Mouse (Mus musculus) intestine, postnatal 0 days (tissue): ENCODE data around the gene Mrap. TPM values are rescaled to one million over a fixed set of nuclear protein-coding genes. Genes with fewer than 3 reads are reported as not detected.
A peak's percentile ranks its signal among the peaks of the same experiment; 100 is the strongest.

Source experiments
- ATAC-seq: fragments of 200-750 bp; cut with Nextera tagmentation; 2 replicates; pipeline ENCODE4 v1.8.0; 2017; ENCODE audit warnings: mild to moderate bottlenecking, moderate TSS enrichment, moderate library complexity
- H3K27ac ChIP-seq: fragments of 300-500 bp; sonication (generic); 2 replicates; pipeline ENCODE4 v1.5.1; 2014; ENCODE audit warnings: mild to moderate bottlenecking, low read depth, low read length, moderate library complexity
- H3K27me3 ChIP-seq: fragments of 300-500 bp; sonication (generic); replicated peaks from 2 replicates; pipeline ENCODE4 v1.6.1; 2014; ENCODE audit warnings: low read length, mixed read lengths; ENCODE audit not compliant: control insufficient read depth, insufficient read depth
- H3K36me3 ChIP-seq: fragments of 300-500 bp; sonication (generic); 2 replicates; pipeline ENCODE4 v1.6.1; 2014; ENCODE audit warnings: mild to moderate bottlenecking, moderate library complexity; ENCODE audit not compliant: control insufficient read depth, insufficient read depth
- H3K4me1 ChIP-seq: fragments of 300-500 bp; sonication (generic); replicated peaks from 2 replicates; pipeline ENCODE4 v1.6.1; 2014; ENCODE audit warnings: antibody characterized with exemption, low read length, mixed read lengths; ENCODE audit not compliant: control insufficient read depth, insufficient read depth
- H3K4me2 ChIP-seq: fragments of 300-500 bp; sonication (generic); replicated peaks from 2 replicates; pipeline ENCODE4 v1.6.1; 2014; ENCODE audit warnings: low read depth, mild to moderate bottlenecking, moderate library complexity
- H3K4me3 ChIP-seq: fragments of 300-500 bp; sonication (generic); 2 replicates; pipeline ENCODE4 v1.5.1; 2014; ENCODE audit warnings: low read depth, low read length
- H3K9ac ChIP-seq: fragments of 300-500 bp; sonication (generic); 2 replicates; pipeline ENCODE4 v1.6.1; 2014; ENCODE audit warnings: mild to moderate bottlenecking, low read depth, low read length
- H3K9me3 ChIP-seq: fragments of 300-500 bp; sonication (generic); 2 replicates; pipeline ENCODE4 v1.6.1; 2016; ENCODE audit warnings: mixed run types; ENCODE audit not compliant: control insufficient read depth
- CTCF ChIP-seq: sonication (generic); IDR thresholded peaks from 2 replicates; pipeline ENCODE4 v1.5.1; 2016; ENCODE audit warnings: low read depth, mild to moderate bottlenecking, control low read depth, antibody characterized with exemption, moderate library complexity
- WGBS: fragments of 180-500 bp; shearing (Covaris S2); extraction: QIAGEN DNeasy Blood & Tissue Kit; methylation state at CpG from one replicate; pipeline ENCODE4 v1.1.7; 2014; 5-methylcytosine and 5-hydroxymethylcytosine counted together
- polyA plus RNA-seq: library from polyadenylated mRNA; unstranded; fragments of >200 nt; fragmentation: Nextera tagmentation; extraction: Ambion mirVana; gene quantifications from 2 replicates; pipeline ENCODE4 v1.2.1, GENCODE M21; 2015

The Mrap gene
- polyA plus RNA-seq, 1 experiment from 2014 or later, result not detected

DNA sequence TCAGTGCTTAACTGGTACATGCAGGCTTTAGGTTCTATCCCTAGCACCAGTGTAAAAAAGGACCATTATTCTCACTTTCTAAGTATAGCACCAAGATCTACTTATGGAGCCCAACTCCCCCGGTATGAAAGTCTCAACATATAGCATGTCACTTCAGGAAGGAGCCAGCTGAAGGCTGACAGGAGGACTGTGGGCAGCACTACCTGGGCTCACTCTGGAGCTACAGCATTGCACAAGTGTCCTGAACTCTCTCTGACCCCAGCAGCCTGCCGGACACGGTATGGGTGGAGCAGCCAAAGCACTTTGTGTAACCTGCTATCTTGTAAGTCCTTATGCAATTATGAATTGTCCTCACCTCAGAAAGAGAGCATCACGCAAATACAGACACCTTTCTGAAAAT, 47.2 kb downstream of the Mrap start:
- Histone ChIP-seq H3K4me3 (no peak overlapping the region), H3K27ac (no peak overlapping the region), H3K36me3 (peaks cover 69% of the 10 kb centered on the region), H3K27me3 (no peaks in the 10 kb centered on the region), H3K4me1 (no peaks in the 10 kb centered on the region), H3K9me3 (no peaks in the 10 kb centered on the region), H3K9ac (no peak overlapping the region), H3K4me2 (no peak overlapping the region)
- 50% methylated on average over 4 of the region's 4 CpGs for WGBS
- no peak for ATAC-seq
- no peak for TF ChIP-seq CTCF

DNA sequence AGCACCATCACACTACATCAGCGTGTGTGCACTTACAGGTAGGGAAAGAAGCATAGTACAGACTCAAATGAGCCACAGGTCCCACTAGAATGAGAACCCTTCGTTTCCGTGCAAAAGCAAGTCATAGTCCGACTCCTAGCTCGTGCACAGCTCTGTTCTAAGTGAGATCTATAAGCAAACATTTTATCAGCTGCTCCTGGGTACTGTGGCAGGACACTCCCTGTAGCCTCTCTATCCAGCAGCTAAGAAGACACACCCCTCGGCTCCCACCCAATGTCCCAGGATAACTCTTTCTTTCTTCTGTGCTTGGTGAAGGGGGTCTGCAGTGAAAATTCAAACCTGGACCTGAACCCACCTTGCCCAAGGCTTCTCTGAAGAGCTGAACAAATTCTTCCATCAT, 50.6 kb downstream of the Mrap start:
- no peak overlapping the region for H3K9ac ChIP-seq
- no peak for ATAC-seq
- 81% methylated on average over 6 of the region's 6 CpGs for WGBS
- no peak overlapping the region for H3K4me2 ChIP-seq
- H3K4me1 ChIP-seq, result no peaks in the 10 kb centered on the region
- no peak overlapping the region for H3K4me3 ChIP-seq
- peaks cover 74% of the 10 kb centered on the region for H3K36me3 ChIP-seq
- no peak overlapping the region for H3K27ac ChIP-seq
- H3K27me3 ChIP-seq, result no peaks in the 10 kb centered on the region
- H3K9me3 ChIP-seq, result no peaks in the 10 kb centered on the region
- TF ChIP-seq CTCF, result no peak

DNA sequence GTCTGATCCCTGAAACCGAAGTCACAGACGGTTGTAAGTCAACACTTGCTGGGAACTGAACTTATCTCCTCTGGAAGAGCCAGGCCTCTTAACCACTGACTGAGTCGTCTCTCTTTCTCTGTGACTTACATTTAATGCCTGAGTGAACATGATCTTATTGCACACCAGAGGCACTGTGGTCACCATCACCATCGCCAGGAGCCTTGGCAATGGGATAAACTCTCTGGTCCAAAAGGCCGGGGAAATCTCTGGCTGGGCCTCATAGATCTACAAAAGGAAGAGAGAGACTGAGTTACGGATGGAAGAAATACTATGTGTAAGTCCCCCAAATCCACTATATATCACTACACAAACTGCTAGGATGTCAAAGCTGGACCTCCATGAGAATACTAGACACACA, 52.9 kb downstream of the Mrap start:
- ATAC-seq, result no peak
- no peak for TF ChIP-seq CTCF
- no peaks in the 10 kb centered on the region for H3K4me1 ChIP-seq
- no peaks in the 10 kb centered on the region for H3K27me3 ChIP-seq
- H3K4me3 ChIP-seq, result no peak overlapping the region
- H3K36me3 ChIP-seq, result peaks cover 80% of the 10 kb centered on the region
- no peak overlapping the region for H3K4me2 ChIP-seq
- H3K27ac ChIP-seq, result no peak overlapping the region
- no peaks in the 10 kb centered on the region for H3K9me3 ChIP-seq
- WGBS, result 91% methylated on average over 6 of the region's 6 CpGs
- no peak overlapping the region for H3K9ac ChIP-seq

DNA sequence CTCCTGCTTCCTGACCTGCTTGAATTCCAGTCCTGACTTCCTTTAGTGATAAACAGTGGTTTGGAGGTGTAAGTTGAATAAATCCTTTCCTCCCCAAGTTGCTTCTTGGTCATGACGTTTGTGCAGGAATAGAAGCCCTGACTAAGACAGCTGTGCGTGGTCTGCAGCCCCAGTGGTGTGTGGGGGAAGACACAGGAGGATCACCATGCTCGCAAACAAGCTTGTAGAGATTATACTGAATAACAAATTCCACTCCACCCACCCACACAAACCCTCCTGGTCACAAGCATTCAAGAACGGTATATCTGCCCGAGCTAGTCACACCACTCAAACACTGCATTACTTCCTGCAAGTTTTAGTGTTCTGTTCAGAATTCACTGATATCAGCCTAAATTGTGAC, 54.1 kb downstream of the Mrap start:
- Histone ChIP-seq H3K4me2 (no peak overlapping the region), H3K36me3 (peaks cover 70% of the 10 kb centered on the region)
- ATAC-seq, result no peak

DNA sequence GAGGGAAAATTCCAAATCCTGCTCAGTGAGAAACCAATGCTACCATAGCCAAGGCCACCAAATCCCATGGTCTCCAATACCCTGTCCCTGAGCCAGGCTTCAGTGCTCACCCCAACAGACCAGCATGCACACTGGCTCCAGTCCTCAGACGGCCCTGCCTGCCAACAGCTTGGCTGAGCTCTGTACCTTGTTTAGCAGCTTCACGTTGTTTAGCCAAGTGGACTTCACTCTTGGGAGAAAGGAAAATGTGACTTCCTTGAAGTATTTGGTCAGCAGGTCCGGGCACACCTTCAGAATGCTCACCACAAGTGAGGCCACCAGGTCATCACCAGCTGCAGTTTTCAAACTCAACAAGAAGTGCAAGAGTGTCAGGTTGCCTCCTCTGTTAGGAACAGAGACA, 54.5 kb downstream of the Mrap start:
- TF ChIP-seq CTCF, result no peak
- Histone ChIP-seq H3K9me3 (no peaks in the 10 kb centered on the region), H3K27me3 (no peaks in the 10 kb centered on the region), H3K27ac (no peak overlapping the region), H3K4me3 (no peak overlapping the region), H3K4me2 (no peak overlapping the region), H3K4me1 (no peaks in the 10 kb centered on the region), H3K9ac (no peak overlapping the region), H3K36me3 (peaks cover 66% of the 10 kb centered on the region)
- 58% methylated on average over 3 of the region's 3 CpGs for WGBS
- ATAC-seq, result peak; percentile 54; the same call in 1 of the 2 replicates

More for the DNA sequence above, 54.1 kb downstream of the Mrap start:
- Histone ChIP-seq H3K9ac (no peak overlapping the region), H3K4me3 (no peak overlapping the region), H3K27me3 (no peaks in the 10 kb centered on the region), H3K4me1 (no peaks in the 10 kb centered on the region), H3K27ac (no peak overlapping the region), H3K9me3 (no peaks in the 10 kb centered on the region)
- 90% methylated on average over 5 of the region's 5 CpGs for WGBS
- TF ChIP-seq CTCF, result no peak

DNA sequence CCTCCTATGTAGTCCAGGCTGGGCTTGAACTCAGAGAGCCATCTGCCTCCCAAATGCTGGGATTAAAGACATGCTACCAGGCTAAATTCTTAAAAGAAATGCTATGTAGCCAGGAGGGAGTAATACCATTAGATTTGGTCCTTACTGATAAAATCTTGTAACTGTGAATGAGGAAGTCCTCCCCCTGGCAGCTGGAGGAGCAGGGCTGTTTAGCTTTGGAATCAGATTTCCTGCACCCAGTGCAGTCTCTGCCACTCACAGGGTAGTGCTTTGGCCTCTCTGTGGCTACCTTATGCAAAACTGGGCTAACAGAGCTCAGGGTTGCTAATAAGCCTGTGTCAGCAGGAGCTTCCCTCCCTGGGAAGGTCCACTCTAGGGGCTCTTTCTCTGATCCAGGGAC, 56.7 kb downstream of the Mrap start:
- no peaks in the 10 kb centered on the region for H3K4me1 ChIP-seq
- H3K9me3 ChIP-seq, result no peaks in the 10 kb centered on the region
- no peak overlapping the region for H3K4me3 ChIP-seq
- no peak overlapping the region for H3K4me2 ChIP-seq
- no peaks in the 10 kb centered on the region for H3K27me3 ChIP-seq
- no peak for TF ChIP-seq CTCF
- H3K36me3 ChIP-seq, result peaks cover 60% of the 10 kb centered on the region
- H3K27ac ChIP-seq, result no peak overlapping the region
- no peak for ATAC-seq
- H3K9ac ChIP-seq, result no peak overlapping the region

DNA sequence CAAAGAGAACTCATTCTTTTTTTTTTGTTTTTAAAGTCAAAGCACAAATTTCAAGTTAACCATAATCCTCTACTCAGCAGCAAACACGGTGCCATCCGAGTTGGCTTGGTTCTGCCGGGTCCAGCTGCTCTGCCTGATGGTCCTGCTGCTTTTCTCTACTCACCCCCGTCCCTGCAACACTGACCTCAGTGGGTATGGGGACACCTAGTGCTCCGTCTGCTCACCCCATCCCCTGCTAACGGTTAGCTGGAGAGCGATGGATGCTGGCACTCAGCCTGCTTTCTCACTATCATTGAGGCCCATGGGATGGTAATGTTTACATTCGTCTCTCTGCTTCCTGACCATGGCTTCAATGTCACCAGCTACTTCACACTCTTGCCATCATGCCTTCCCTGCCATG, 60.4 kb downstream of the Mrap start:
- Histone ChIP-seq H3K4me1 (no peaks in the 10 kb centered on the region), H3K4me2 (no peak overlapping the region), H3K9me3 (no peaks in the 10 kb centered on the region), H3K27ac (no peak overlapping the region), H3K9ac (no peak overlapping the region), H3K27me3 (no peaks in the 10 kb centered on the region), H3K4me3 (no peak overlapping the region), H3K36me3 (peaks cover 49% of the 10 kb centered on the region)
- ATAC-seq, result no peak
- no peak for TF ChIP-seq CTCF
- 82% methylated on average over 8 of the region's 8 CpGs for WGBS
